Mouse (Mus musculus) intestine, postnatal 0 days (tissue): ENCODE measurements around the gene Spink4. TPM values are rescaled to one million over a fixed set of nuclear protein-coding genes. Genes with fewer than 3 reads are reported as not detected.

Experiments used
- ATAC-seq: fragments of 200-750 bp; cut with Nextera tagmentation; 2 replicates; pipeline ENCODE4 v1.8.0; 2017; ENCODE audit warnings: mild to moderate bottlenecking, moderate TSS enrichment, moderate library complexity
- H3K27ac ChIP-seq: fragments of 300-500 bp; sonication (generic); 2 replicates; pipeline ENCODE4 v1.5.1; 2014; ENCODE audit warnings: mild to moderate bottlenecking, low read depth, low read length, moderate library complexity
- H3K27me3 ChIP-seq: fragments of 300-500 bp; sonication (generic); replicated peaks from 2 replicates; pipeline ENCODE4 v1.6.1; 2014; ENCODE audit warnings: low read length, mixed read lengths; ENCODE audit not compliant: control insufficient read depth, insufficient read depth
- H3K36me3 ChIP-seq: fragments of 300-500 bp; sonication (generic); 2 replicates; pipeline ENCODE4 v1.6.1; 2014; ENCODE audit warnings: mild to moderate bottlenecking, moderate library complexity; ENCODE audit not compliant: control insufficient read depth, insufficient read depth
- H3K4me1 ChIP-seq: fragments of 300-500 bp; sonication (generic); replicated peaks from 2 replicates; pipeline ENCODE4 v1.6.1; 2014; ENCODE audit warnings: antibody characterized with exemption, low read length, mixed read lengths; ENCODE audit not compliant: control insufficient read depth, insufficient read depth
- H3K4me2 ChIP-seq: fragments of 300-500 bp; sonication (generic); replicated peaks from 2 replicates; pipeline ENCODE4 v1.6.1; 2014; ENCODE audit warnings: low read depth, mild to moderate bottlenecking, moderate library complexity
- H3K4me3 ChIP-seq: fragments of 300-500 bp; sonication (generic); 2 replicates; pipeline ENCODE4 v1.5.1; 2014; ENCODE audit warnings: low read depth, low read length
- H3K9ac ChIP-seq: fragments of 300-500 bp; sonication (generic); 2 replicates; pipeline ENCODE4 v1.6.1; 2014; ENCODE audit warnings: mild to moderate bottlenecking, low read depth, low read length
- H3K9me3 ChIP-seq: fragments of 300-500 bp; sonication (generic); 2 replicates; pipeline ENCODE4 v1.6.1; 2016; ENCODE audit warnings: mixed run types; ENCODE audit not compliant: control insufficient read depth
- CTCF ChIP-seq: sonication (generic); IDR thresholded peaks from 2 replicates; pipeline ENCODE4 v1.5.1; 2016; ENCODE audit warnings: low read depth, mild to moderate bottlenecking, control low read depth, antibody characterized with exemption, moderate library complexity
- WGBS: fragments of 180-500 bp; shearing (Covaris S2); extraction: QIAGEN DNeasy Blood & Tissue Kit; methylation state at CpG from one replicate; pipeline ENCODE4 v1.1.7; 2014; 5-methylcytosine and 5-hydroxymethylcytosine counted together
- polyA plus RNA-seq: library from polyadenylated mRNA; unstranded; fragments of >200 nt; fragmentation: Nextera tagmentation; extraction: Ambion mirVana; gene quantifications from 2 replicates; pipeline ENCODE4 v1.2.1, GENCODE M21; 2015

The Spink4 gene
- polyA plus RNA-seq, 1 experiment from 2014 or later, result 610 TPM

- no peak overlapping the region for H3K9ac ChIP-seq
- 0 out of 2 replicates have a peak, but pooled peaks cover 6% of the 10 kb centered on the region for H3K4me1 ChIP-seq
- no peak for ATAC-seq
- H3K27ac ChIP-seq, result no peak overlapping the region
- no peak overlapping the region for H3K4me2 ChIP-seq
- no peak overlapping the region for H3K4me3 ChIP-seq
- 74% methylated on average over 3 of the region's 3 CpGs for WGBS
- H3K36me3 ChIP-seq, result peaks cover 39% of the 10 kb centered on the region
- H3K27me3 ChIP-seq, result no peaks in the 10 kb centered on the region
- no peak for TF ChIP-seq CTCF
- H3K9me3 ChIP-seq, result no peaks in the 10 kb centered on the region
These were observed 55.8 kb downstream of the Spink4 start for GRCm38 (mm10) chr4:40975678-40976077.

- 94% methylated on average over 10 of the region's 10 CpGs for WGBS
These were observed 56.8 kb downstream of the Spink4 start for GRCm38 (mm10) chr4:40976651-40977050.

GRCm38 (mm10) chr4:40979430-40979829, 59.6 kb downstream of the Spink4 start:
- Histone ChIP-seq H3K36me3 (peaks cover 53% of the 10 kb centered on the region), H3K4me3 (no peak overlapping the region), H3K9ac (no peak overlapping the region), H3K4me1 (no peaks in the 10 kb centered on the region), H3K4me2 (no peak overlapping the region), H3K9me3 (no peaks in the 10 kb centered on the region), H3K27me3 (no peaks in the 10 kb centered on the region), H3K27ac (no peak overlapping the region)
- no peak for ATAC-seq
- 79% methylated on average over 1 of the region's 1 CpGs for whole genome bisulfite sequencing
- TF ChIP-seq CTCF, result no peak

More at GRCm38 (mm10) chr4:40976651-40977050, 56.8 kb downstream of the Spink4 start:
- no peak overlapping the region for H3K4me2 ChIP-seq
- H3K9me3 ChIP-seq, result no peaks in the 10 kb centered on the region
- no peaks in the 10 kb centered on the region for H3K27me3 ChIP-seq
- TF ChIP-seq CTCF, result no peak
- H3K4me3 ChIP-seq, result no peak overlapping the region
- no peak for ATAC-seq
- 0 out of 2 replicates have a peak, but pooled peaks cover 6% of the 10 kb centered on the region for H3K4me1 ChIP-seq
- H3K36me3 ChIP-seq, result peaks cover 48% of the 10 kb centered on the region
- H3K9ac ChIP-seq, result no peak overlapping the region
- H3K27ac ChIP-seq, result no peak overlapping the region; the same call in 1 of the 2 replicates

Other genes with a start within 250 kb of the Spink4 start
- 18.7 and 19.4 TPM in 2 replicates for gene Aptx, start 216.9 kb upstream of the Spink4 start, polyA plus RNA-seq
- 320 and 345 TPM in 2 replicates for gene Dnaja1, start 197.9 kb upstream of the Spink4 start, polyA plus RNA-seq
- gene Smu1, start 162.1 kb upstream of the Spink4 start, polyA plus RNA-seq, result 68.8 and 72.1 TPM in 2 replicates
- 15.3 and 15.5 TPM in 2 replicates for gene B4galt1, start 66.0 kb upstream of the Spink4 start, polyA plus RNA-seq
- 120 and 138 TPM in 2 replicates for gene Bag1, start 28.2 kb downstream of the Spink4 start, polyA plus RNA-seq
- gene Chmp5, start 28.4 kb downstream of the Spink4 start, polyA plus RNA-seq, result 133 and 136 TPM in 2 replicates
- 25.9 and 27.9 TPM in 2 replicates for gene Nfx1, start 50.9 kb downstream of the Spink4 start, polyA plus RNA-seq
- gene Aqp7, start 128.1 kb downstream of the Spink4 start, polyA plus RNA-seq, result 9.9 and 14.1 TPM in 2 replicates
- gene Aqp3, start 178.1 kb downstream of the Spink4 start, polyA plus RNA-seq, result 4.1 and 7.4 TPM in 2 replicates
- 7.7 and 8.4 TPM in 2 replicates for gene Nol6, start 204.4 kb downstream of the Spink4 start, polyA plus RNA-seq
- gene Ube2r2, start 215.7 kb downstream of the Spink4 start, polyA plus RNA-seq, result 64.5 and 67.9 TPM in 2 replicates